Mouse (Mus musculus): Measurements from ENCODE around the gene Slc41a2.
A peak's percentile ranks its signal among the peaks of the same experiment; 100 is the strongest.
"Not testable (repeated sequence)": the region's sequence is repeated elsewhere in the genome, so short reads cannot be mapped to it uniquely, and the experiment has no call there.

Gene Slc41a2

DNA sequence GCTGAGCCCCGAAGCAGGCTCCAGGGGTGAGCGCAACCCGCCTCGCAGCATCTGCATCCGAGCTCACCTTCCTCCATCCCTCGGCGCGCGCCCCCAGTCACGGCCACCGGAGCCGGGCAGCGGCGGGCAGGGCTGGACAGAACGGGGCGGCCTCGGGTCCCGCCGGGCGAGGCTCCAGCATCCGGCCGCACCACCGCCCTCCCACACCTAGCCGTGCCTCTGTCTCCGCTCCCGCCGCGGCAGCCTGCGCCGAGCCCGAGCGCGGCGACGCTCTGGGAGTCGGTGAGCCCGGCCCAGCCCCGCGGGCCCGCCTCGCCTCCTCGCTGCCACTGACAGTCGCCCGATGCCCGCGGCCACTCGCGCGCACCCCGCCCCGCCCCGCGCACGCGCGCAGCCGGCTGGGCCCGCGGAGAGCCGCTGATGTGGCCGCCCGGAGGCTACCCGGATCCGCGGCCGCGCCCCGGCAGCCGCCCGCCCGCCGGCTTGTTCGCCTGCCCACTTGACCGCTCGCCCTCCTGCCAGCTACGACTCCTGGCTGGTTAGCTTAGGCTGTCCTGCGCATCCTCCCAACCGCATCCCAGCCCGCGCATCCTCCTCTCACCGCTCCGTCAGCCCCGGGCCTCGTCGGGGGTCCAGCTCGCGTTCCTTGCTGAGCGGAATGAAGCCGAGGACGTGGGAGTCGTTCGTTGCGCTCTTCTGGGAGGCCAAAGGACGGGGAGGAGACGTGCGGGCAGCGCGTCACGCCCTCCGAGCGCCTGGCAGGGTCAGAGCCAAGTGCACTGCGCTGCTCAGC, at the start of gene Slc41a2:
TSS of gene Slc41a2 (minus strand) at position 724 of the 793 bp plus-strand sequence.
- peak; percentile 79 for DNase-seq

DNA sequence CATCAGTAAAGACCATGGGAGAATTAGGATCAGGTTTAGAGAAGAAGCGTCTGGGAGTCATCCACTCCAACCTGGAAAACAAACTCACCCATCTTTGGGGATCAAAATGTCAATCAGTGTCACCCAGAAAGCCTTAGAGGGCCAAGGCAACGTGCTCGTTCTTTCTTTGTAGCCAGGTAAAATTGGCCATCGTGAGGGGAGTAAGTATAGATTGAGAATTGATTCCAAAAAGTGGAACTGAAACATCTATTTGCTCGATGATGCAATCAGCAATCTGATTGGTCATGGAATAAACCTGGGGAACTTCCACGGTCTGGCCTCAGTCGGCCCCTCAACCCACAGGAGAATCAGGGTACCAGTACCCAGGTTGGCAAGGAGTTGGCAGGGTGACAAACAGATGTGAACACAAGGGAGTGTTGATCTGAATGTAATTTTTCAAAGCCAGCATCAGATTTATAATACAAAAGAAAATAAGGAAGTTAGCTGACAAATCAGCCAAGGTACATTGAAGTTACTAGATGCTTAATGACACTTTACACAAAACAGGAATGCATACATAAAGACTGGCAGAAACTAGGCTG, 47.7 kb upstream of the Slc41a2 start:
- DNase-seq: no peak

- DNase-seq: no peak
Observed at GRCm38 (mm10) chr10:83384456-83385215, 47.0 kb upstream of the Slc41a2 start.

- DNase-seq: no peak
Observed at GRCm38 (mm10) chr10:83383863-83384262, 46.2 kb upstream of the Slc41a2 start.

DNA sequence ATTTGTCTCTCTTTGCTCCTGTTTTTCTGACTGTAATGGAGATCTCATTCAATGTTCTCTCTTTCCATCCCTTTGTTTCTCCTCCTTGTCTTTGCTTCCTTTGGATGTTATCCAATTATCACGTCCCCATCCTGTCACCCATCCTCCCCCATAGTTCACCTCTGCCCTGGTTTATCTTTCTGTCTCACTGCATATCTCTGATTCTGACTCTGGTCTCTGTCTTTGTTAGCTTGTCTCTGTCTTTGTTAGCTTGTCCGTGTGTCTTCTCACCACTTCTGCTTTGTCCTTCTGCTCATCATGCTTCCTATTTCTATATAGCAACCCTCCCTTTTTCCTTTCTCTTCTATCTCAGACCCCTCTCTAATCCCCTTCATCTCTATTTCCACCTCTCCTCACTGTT, 45.3 kb upstream of the Slc41a2 start:
- DNase-seq: no peak

GRCm38 (mm10) chr10:83382528-83382927, 44.8 kb upstream of the Slc41a2 start:
- DNase-seq: no peak

DNA sequence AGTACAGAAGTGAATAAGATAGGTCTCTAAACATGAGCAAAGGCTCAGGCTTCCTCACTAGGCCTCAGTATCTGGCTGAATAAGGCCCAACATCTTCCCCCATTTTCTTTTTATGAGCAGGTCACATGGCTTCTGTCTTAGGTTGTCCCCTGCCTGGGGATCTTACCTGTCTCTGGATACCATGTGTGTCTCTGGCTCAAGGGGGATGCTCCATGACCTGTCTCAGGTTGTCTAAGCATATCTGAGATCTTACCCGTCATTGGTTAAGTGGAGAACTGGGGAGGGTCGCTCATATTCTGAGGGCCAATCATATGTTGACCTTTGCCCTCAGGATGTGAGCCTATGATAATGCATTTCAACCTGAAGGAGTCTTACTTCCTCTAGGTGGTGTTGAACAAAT, 42.8 kb upstream of the Slc41a2 start:
- no peak for DNase-seq

DNA sequence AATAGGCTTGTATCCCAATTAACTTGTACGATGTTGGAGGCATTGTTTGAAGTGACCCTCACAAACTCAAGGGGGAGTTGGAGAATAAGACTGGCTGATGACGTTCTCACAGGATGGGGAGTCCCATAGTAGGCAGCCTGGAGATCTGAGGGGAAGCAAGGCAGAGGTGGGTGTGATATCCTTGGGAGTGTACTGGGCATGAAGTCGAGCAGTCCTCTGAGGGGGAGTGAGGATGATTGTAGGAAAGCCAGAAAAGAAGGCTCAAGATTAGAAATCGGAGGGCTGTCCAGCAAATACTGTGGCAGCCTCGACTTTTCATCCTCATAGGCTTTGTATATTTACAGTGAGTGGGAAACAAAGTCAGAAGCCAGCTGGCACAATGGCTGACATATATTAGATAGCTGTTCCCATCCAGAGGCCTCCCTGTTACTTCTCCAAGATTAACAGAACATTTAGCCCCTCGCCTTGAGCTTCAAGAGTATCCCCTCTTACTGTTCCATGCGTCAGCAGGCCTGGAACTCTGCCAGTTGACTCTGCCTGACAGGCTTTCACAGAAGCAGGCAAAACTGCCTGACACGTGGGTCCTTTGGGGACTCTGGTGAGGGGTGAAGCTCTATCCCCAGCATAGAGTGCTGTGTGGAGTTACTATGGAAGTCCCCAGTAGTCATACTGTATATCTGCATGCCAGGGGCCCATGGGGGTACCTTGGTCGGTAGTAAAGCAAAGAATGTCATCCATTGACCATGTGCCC, 40.6 kb upstream of the Slc41a2 start:
- no peak for DNase-seq

- DNase-seq: no peak
Observed at GRCm38 (mm10) chr10:83376911-83377682, 39.4 kb upstream of the Slc41a2 start.

- DNase-seq: not testable (repeated sequence)
Observed at GRCm38 (mm10) chr10:83375458-83375857, 37.8 kb upstream of the Slc41a2 start.

GRCm38 (mm10) chr10:83374045-83374656, 36.5 kb upstream of the Slc41a2 start:
- DNase-seq: no peak

- DNase-seq: peak; percentile 46
Observed at GRCm38 (mm10) chr10:83368918-83369317, 31.2 kb upstream of the Slc41a2 start.

DNA sequence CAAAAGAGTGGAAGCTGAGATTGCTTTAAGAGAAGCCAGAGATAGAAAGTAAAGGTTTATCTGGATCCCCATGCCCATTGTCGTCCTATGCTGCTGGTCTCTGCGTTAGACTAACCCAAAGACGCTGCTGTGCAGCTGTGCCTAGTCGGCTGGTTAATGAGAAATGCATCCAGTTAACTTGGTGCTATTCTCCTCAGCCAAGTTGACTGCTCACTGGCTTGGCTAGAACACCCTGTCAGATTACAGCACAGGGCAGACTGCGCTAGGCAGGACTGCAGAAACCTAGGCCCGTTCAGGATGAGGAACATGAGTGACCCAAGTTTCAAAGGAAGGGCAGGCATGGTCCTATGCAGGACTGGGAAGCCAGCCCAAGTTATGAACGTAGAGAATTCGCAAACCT, 25.8 kb upstream of the Slc41a2 start:
- no peak for DNase-seq

DNA sequence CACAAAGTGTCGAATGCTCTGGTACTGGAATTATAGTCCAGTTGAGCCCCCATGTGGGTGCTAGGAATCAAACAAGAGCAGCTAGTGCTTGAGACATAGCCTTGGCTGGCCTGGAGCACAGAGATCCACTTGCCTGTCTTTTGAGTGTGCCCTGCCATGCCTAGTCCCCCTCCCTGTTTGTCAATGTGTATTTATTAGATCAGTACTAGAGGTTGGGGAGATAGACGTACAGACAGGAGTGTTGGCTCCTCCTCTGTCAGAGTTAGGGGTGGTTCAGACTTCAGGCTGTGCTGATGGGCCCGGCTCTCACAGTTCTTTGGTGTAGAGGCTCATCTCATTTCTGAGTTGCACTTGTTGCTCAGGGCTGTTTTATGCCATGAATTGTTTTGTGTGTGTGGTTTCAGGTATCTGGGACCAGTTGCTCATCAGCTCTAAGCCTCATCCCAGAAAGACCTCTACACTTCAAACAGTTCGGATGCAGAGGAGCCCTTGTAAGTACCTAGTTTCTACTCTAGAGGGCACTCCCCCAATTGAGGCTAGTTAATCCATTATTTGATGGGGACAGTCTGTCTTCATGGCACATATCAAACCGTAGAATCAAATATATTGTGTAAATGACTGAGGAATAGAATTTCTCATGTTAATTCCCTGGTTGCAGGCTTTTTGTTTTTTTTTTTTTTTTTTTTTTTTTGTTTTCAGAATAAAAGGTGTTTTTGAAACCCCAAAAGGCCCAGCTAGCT, 24.1 kb upstream of the Slc41a2 start:
- no peak for DNase-seq

DNA sequence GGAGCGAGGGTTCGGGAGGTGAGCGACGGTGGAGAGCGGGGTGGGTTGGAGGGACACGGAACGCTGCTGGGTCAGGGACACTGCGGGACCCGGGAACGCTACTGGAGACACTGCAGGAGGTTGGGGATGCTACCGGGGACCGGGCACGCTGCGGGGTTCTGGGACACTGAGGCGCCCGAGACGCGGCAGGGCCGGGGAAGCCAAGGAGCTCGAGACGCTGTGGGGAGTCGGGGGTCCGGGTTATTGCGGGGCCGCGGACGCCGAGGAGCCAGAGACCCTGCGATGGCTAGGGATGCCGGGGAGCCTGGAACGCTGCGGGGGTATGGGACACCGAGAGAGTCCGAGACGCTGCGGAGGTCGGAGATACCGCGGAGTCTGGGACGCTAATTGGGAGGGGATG, 22.7 kb upstream of the Slc41a2 start:
- no peak for DNase-seq

DNA sequence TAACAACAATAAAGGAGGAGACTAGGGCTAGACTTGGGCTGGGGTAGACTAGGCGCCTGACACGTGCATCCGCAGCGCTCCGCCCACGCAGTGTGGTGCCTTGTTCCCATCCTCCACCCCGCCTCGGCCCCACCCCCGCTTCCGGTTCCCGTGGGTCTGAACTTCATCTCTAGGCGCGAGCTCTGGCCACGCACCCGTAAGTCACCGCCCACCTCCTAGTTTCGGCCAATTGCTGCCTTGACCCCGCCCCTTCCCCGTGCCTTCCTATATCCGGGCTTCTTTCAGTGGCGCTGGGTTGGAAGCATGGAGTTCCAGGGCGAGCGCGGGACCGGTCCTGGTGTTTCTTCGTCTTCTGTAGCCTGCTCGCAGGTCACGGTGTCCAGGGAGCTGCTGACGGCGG, 22.3 kb upstream of the Slc41a2 start, which contains the start of gene D10Wsu102e:
TSS of gene D10Wsu102e (plus strand) at position 266 of the 400 bp plus-strand sequence.
- peak; percentile 97 for DNase-seq

DNA sequence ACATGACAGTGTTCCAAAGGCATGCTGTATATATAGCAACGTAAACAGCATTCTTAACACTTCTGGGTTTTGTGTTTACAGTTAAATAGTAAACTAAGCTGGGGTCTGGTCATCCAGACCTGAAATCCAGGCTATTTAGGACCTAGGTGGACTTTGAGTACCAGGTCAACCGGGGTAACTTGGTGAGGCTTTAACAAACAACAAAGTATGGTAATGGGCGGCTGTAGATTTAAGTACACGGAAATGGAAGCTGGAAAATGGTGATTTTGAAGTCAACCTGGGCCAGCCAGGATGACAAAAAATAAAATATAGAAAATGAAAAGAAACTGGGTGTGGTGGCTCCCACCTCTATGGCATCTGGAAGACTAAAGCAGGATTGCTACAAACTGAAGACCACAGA, 21.8 kb upstream of the Slc41a2 start:
- no peak for DNase-seq

- no peak for DNase-seq
Observed at GRCm38 (mm10) chr10:83356416-83356815, 18.7 kb upstream of the Slc41a2 start.

- no peak for DNase-seq
Observed at GRCm38 (mm10) chr10:83354333-83354719, 16.6 kb upstream of the Slc41a2 start.

DNA sequence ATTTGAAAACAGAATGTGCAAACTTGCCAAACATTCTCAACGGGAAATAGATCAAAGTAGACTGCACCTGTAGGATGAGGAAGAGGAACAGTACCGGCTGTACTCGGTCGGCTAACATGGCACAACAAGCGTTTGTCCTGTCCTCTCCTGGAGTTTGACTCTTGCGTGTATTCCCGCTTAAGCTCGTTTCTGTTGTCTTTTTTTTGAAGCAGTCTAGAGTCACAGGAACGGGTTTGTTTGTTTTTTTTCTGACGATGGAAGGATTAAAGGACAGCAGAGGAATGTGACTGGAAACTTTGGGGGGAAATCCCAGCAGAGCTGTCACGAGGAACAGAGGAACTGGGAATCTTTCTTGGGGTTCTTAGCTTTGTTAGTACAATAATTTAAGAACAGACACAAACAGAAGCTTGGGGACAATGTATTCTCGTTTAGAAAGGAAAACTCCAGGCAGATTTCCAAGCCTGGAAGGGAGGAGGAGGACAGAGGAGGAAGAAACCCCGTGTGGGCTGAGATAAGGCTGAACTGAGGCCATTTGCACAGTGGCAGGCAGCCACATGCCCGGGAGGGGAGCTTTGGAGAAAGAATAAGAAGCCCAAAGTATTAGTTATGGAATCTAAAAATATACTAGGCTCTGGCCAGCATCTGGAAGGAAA, 16.1 kb upstream of the Slc41a2 start:
- DNase-seq: peak; percentile 27
